Mouse (Mus musculus): ENCODE results near the gene Afg1l. TPM values are rescaled to one million over a fixed set of nuclear protein-coding genes. Genes with fewer than 3 reads are reported as not detected.

The Afg1l gene
- total and polyA plus RNA-seq, 3 experiments: 22.3 to 31.3 (median 28.6) TPM

DNA sequence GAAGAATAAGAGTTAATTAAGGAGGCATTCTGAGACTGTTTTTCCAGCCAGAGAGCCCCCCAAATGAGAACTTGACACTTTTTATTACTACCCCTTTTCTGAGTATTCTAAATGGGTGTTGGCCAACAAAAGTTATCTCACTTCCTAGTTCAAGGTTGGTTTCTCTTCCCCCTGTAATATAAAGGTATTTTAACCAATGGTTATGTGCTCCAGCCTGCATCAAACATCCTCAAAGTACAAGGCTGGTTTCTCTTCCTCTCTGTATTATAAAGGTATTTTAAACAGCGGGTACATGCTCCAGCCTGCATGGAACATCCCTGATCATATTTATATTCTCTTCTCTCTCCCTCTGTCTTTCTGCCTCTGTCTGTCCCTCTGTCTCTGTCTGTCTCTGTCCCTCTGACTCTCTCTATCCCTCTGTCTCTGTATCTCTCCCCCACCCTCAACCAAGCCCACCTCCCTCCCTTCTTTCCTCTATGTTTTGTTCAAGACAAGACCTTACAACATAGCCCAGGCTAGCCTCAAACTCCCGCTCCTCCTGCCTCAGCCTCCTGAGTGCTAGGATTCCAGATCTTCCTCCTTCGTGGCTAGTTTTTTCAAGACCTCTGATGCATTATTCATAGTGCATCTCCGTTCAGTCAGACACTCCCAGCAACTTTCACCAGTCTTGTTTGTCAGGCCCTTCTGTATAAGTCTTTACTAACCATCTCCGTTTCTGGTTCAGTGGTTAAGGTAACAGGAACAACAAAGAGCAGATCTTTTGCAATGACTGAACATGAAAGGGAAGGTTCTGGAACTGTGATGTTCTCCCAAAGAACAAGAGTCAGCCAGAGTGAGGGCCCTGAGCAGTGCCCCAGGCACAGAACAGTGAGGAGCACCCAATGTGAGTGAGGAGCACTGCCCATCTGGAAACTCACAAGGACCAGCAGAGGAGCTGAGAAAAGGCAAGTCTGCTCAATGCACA, 41.2 kb downstream of the Afg1l start:
- WGBS: 86% methylated on average over 5 of the region's 5 CpGs
- H3K27me3 ChIP-seq (ENCODE audit: control insufficient read depth, insufficient read depth, low read length): no peaks in the 10 kb centered on the region
- H3K4me3 ChIP-seq: no peak overlapping the region
- H3K27ac ChIP-seq: no peak overlapping the region
- DNase-seq: no peak
- TF ChIP-seq CTCF (IDR thresholded peaks at IDR 0.05) (no peak), POLR2A (IDR thresholded peaks at IDR 0.05; ENCODE audit: insufficient read depth, low read depth, low read length) (no peak), EP300 (IDR thresholded peaks at IDR 0.05; ENCODE audit: insufficient read depth, low read depth, low read length) (no peak)
- no peak overlapping the region for H3K9ac ChIP-seq (ENCODE audit: low read depth, low read length)
- no peaks in the 10 kb centered on the region; the same call in none of the 2 replicates for H3K79me2 ChIP-seq (replicated peaks; ENCODE audit: control insufficient read depth, insufficient read depth, low read length)
- intact Hi-C loops (cut with DNase I): no loop called here
- H3K4me1 ChIP-seq (ENCODE audit: control insufficient read depth, insufficient read depth, low read length): no peaks in the 10 kb centered on the region
- H3K36me3 ChIP-seq (ENCODE audit: control insufficient read depth, insufficient read depth, low read length): no peaks in the 10 kb centered on the region

DNA sequence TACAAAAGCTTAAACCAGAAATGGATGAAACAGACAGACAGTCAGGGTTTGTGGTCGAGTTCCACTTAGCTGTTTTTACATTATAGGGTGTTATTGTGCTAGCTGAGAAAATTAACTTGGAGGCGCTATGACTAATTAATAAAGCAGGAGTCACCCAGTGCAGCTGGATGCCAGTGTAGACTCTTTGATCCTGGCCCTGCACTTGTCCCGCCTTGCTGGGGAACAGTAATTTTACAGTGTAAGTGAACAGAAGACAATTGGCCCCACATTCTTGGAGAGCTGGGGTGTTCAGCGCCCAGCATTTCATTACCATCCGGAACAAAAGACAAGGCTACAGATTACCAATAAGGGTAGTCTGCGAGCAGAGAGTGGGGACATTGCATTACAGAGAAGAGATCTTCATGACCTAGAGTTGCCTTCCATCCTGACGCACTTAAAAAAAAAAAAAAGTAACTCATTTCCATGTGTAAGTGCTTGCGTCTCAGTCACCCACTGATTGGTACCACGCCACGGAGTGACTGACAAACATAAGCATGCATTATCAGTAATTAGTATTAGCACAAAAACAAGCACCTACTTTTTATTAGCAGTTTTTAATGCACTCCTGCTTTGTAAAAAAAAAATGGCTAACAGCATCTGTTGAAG, 60.7 kb downstream of the Afg1l start:
- H3K4me3 ChIP-seq: no peak overlapping the region
- no peaks in the 10 kb centered on the region for H3K4me1 ChIP-seq (ENCODE audit: control insufficient read depth, insufficient read depth, low read length)
- H3K27me3 ChIP-seq (ENCODE audit: control insufficient read depth, insufficient read depth, low read length): no peaks in the 10 kb centered on the region
- DNase-seq: no peak
- TF ChIP-seq POLR2A (IDR thresholded peaks at IDR 0.05; ENCODE audit: insufficient read depth, low read depth, low read length): no peak
- no peak for TF ChIP-seq EP300 (IDR thresholded peaks at IDR 0.05; ENCODE audit: insufficient read depth, low read depth, low read length)
- no peak for TF ChIP-seq CTCF (IDR thresholded peaks at IDR 0.05)
- no peak overlapping the region for H3K27ac ChIP-seq
- WGBS: 88% methylated on average over 10 of the region's 10 CpGs
- no peak overlapping the region for H3K9ac ChIP-seq (ENCODE audit: low read depth, low read length)
- intact Hi-C loops (cut with DNase I): no loop called here
- no peaks in the 10 kb centered on the region for H3K79me2 ChIP-seq (replicated peaks; ENCODE audit: control insufficient read depth, insufficient read depth, low read length)
- no peaks in the 10 kb centered on the region for H3K36me3 ChIP-seq (ENCODE audit: control insufficient read depth, insufficient read depth, low read length)

DNA sequence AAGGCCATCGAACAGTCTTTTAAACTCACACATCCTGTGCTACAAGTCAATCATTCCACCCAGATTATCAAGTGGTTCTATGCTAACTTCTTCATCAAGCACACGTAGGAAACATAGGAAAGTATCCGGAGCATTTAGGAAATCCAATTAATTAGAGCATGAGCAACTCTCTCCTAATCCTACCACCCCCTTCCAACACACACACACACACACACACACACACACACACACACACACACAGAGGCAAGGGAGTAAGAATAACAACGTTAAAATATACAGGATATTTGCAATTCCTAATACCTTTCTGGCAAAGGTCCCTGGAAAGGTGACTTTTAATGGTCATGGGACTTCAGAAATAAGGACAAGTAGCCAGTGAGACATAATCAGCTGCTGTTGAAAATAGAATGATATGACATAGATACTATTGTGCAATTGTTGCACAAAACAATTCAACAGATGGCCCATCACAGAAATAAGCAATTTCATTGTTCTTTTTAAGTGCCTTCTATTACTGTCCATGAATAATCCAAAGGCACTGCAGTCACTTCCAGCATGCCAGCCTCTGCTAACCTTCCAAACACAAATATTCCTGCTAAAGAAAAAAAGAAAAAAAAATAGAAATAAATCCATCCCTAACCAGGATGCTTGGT, 62.4 kb downstream of the Afg1l start:
- intact Hi-C loops (cut with DNase I): no loop called here
- Histone ChIP-seq H3K27me3 (ENCODE audit: control insufficient read depth, insufficient read depth, low read length) (no peaks in the 10 kb centered on the region), H3K79me2 (replicated peaks; ENCODE audit: control insufficient read depth, insufficient read depth, low read length) (no peaks in the 10 kb centered on the region), H3K4me3 (no peak overlapping the region), H3K4me1 (ENCODE audit: control insufficient read depth, insufficient read depth, low read length) (no peaks in the 10 kb centered on the region; the same call in 1 of the 2 replicates), H3K9ac (ENCODE audit: low read depth, low read length) (no peak overlapping the region), H3K36me3 (ENCODE audit: control insufficient read depth, insufficient read depth, low read length) (no peaks in the 10 kb centered on the region), H3K27ac (no peak overlapping the region)
- 72% methylated on average over 4 of the region's 4 CpGs for WGBS
- TF ChIP-seq CTCF (IDR thresholded peaks at IDR 0.05) (no peak), EP300 (IDR thresholded peaks at IDR 0.05; ENCODE audit: insufficient read depth, low read depth, low read length) (no peak), POLR2A (IDR thresholded peaks at IDR 0.05; ENCODE audit: insufficient read depth, low read depth, low read length) (no peak)
- no peak for DNase-seq

DNA sequence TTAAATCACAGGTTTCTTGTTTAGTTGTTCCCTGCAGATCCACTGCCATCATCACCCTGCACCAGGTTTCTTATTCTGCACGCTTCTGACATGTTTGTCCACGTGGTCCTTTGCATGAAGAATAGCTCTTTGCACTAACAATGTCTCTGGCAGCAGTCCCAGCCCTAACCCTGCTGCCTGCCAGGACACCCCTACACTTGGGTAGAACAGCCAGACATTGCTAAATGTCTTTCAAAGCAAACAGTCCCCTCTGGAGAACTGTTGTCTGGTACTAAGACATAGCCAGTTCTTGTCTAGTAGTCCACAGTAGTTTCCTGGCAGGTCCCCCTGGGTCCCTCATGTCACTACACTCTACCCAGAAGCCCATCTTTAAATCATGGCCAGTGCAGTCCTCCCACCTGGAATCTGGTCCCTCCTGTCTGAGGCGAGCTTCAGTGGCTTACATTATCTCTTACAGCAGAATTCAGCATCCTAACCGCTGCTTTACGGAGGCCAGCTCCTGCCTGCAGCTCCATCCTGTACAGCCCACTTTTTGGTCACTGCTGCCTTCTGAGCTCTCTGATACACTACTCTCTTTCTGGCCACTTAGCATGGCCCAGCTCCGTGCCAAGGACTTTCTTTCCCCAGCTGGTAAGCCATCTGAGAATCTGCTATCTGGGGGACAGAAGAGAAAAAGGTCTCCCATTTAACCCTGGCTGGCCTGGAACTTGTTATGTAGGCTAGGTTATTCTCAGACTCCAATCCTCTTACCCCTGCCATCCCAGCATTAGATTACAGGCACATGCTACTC, 67.4 kb downstream of the Afg1l start:
- Histone ChIP-seq H3K79me2 (replicated peaks; ENCODE audit: control insufficient read depth, insufficient read depth, low read length) (no peaks in the 10 kb centered on the region), H3K27me3 (ENCODE audit: control insufficient read depth, insufficient read depth, low read length) (no peaks in the 10 kb centered on the region), H3K4me3 (no peak overlapping the region), H3K36me3 (ENCODE audit: control insufficient read depth, insufficient read depth, low read length) (no peaks in the 10 kb centered on the region), H3K27ac (no peak overlapping the region), H3K4me1 (ENCODE audit: control insufficient read depth, insufficient read depth, low read length) (no peaks in the 10 kb centered on the region; the same call in 1 of the 2 replicates), H3K9ac (ENCODE audit: low read depth, low read length) (no peak overlapping the region)
- DNase-seq: peak; percentile 50 to 52
- intact Hi-C loops (cut with DNase I): no loop called here
- WGBS: 25% methylated on average over 6 of the region's 6 CpGs
- TF ChIP-seq POLR2A (IDR thresholded peaks at IDR 0.05; ENCODE audit: insufficient read depth, low read depth, low read length) (no peak), EP300 (IDR thresholded peaks at IDR 0.05; ENCODE audit: insufficient read depth, low read depth, low read length) (no peak), CTCF (IDR thresholded peaks at IDR 0.05) (no peak)

DNA sequence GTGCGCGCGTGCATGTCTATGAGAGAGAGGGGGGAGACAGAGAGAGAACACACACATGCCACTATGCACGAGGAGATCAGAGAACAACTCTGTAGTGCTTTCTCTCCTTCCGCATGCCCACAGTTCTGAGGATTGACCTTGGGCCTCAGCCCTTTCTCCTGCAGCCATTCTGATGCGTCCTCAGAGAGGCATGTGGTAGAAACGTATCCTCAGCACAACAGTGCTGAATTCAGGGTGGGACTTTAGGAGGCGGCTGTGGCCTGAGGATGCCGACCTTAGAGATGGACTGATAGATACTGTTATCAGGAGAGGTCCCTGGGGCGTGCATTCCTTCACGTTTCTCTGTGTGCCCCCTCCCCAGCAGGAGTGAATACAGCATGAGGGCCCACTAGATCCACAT, 87.9 kb downstream of the Afg1l start:
- TF ChIP-seq EP300 (IDR thresholded peaks at IDR 0.05; ENCODE audit: insufficient read depth, low read depth, low read length) (no peak), POLR2A (IDR thresholded peaks at IDR 0.05; ENCODE audit: insufficient read depth, low read depth, low read length) (no peak), CTCF (IDR thresholded peaks at IDR 0.05) (no peak)
- Histone ChIP-seq H3K4me3 (no peak overlapping the region), H3K79me2 (replicated peaks; ENCODE audit: control insufficient read depth, insufficient read depth, low read length) (no peaks in the 10 kb centered on the region), H3K27me3 (ENCODE audit: control insufficient read depth, insufficient read depth, low read length) (no peaks in the 10 kb centered on the region), H3K27ac (no peak overlapping the region), H3K4me1 (ENCODE audit: control insufficient read depth, insufficient read depth, low read length) (no peaks in the 10 kb centered on the region), H3K9ac (ENCODE audit: low read depth, low read length) (no peak overlapping the region), H3K36me3 (ENCODE audit: control insufficient read depth, insufficient read depth, low read length) (no peaks in the 10 kb centered on the region)
- intact Hi-C loops (cut with DNase I): no loop called here
- 79% methylated on average over 11 of the region's 11 CpGs for WGBS
- DNase-seq: no peak

Measured in heart, adult 2 months (tissue).